Mouse (Mus musculus) ES-E14 (cell line): ENCODE results near the gene Piezo1. TPM values are rescaled to one million over a fixed set of nuclear protein-coding genes. Genes with fewer than 3 reads are reported as not detected.
"Not testable (repeated sequence)": the region's sequence is repeated elsewhere in the genome, so short reads cannot be mapped to it uniquely, and the experiment has no call there.

ENCODE experiments used
- DNase-seq: peaks from one replicate; pipeline ENCODE4 v3.0.0-alpha.2; 2013; ENCODE audit warnings: low read depth, low spot score
- H3K27ac ChIP-seq: 2 replicates; pipeline ENCODE4 v1.5.1; 2012; ENCODE audit warnings: low read depth, mild to moderate bottlenecking, low read length, moderate library complexity, mixed read lengths; ENCODE audit not compliant: poor library complexity, insufficient read depth, severe bottlenecking
- H3K36me3 ChIP-seq: 2 replicates; pipeline ENCODE4 v1.6.1; 2012; ENCODE audit warnings: mild to moderate bottlenecking, low read length, moderate library complexity, mixed read lengths; ENCODE audit not compliant: control insufficient read depth, poor library complexity, insufficient read depth, severe bottlenecking
- H3K4me1 ChIP-seq, 2 experiments: fragments of 150-350 bp in 1 of 2; sonication (generic) in 1 of 2; 2 replicates each; pipeline ENCODE4 v1.6.1; 2012; ENCODE audit warnings: low read length in 2 of 2, mild to moderate bottlenecking in 1 of 2, mixed read lengths in 1 of 2; ENCODE audit not compliant: control insufficient read depth in 2 of 2, insufficient read depth in 2 of 2, poor library complexity in 1 of 2
- H3K4me3 ChIP-seq, 2 experiments: fragments of 150-350 bp in 1 of 2; sonication (generic) in 1 of 2; 2 replicates each; pipeline ENCODE4 v1.5.1; 2012; ENCODE audit warnings: low read length in 2 of 2, low read depth in 1 of 2, mild to moderate bottlenecking in 1 of 2, mixed read lengths in 1 of 2; ENCODE audit not compliant: insufficient read depth in 1 of 2, poor library complexity in 1 of 2, severe bottlenecking in 1 of 2
- H3K9ac ChIP-seq: 2 replicates; pipeline ENCODE4 v1.6.1; 2012; ENCODE audit warnings: low read depth, mild to moderate bottlenecking, low read length, mixed read lengths; ENCODE audit not compliant: poor library complexity, insufficient read depth, severe bottlenecking
- H3K9me3 ChIP-seq: fragments of 150-350 bp; sonication (generic); 2 replicates; pipeline ENCODE4 v1.6.1; 2012; ENCODE audit warnings: low read depth, mild to moderate bottlenecking, low read length; ENCODE audit not compliant: control insufficient read depth, insufficient read depth
- CHD2 ChIP-seq: IDR thresholded peaks from 2 replicates; pipeline ENCODE4 v1.6.1; 2014; ENCODE audit warnings: mild to moderate bottlenecking, low read depth, low read length, inconsistent platforms
- HCFC1 ChIP-seq: IDR thresholded peaks from 2 replicates; pipeline ENCODE4 v1.6.1; 2012; ENCODE audit warnings: low read length, inconsistent platforms, borderline replicate concordance; ENCODE audit not compliant: insufficient read depth
- MAFK ChIP-seq: IDR thresholded peaks from 2 replicates; pipeline ENCODE4 v1.6.1; 2014; ENCODE audit warnings: mild to moderate bottlenecking, low read depth, low read length, inconsistent platforms; ENCODE audit not compliant: insufficient read depth
- ZC3H11A ChIP-seq: IDR thresholded peaks from 2 replicates; pipeline ENCODE4 v1.6.1; 2012; ENCODE audit warnings: low read depth, mild to moderate bottlenecking, inconsistent platforms, low read length, borderline replicate concordance
- ZNF384 ChIP-seq: IDR thresholded peaks from 2 replicates; pipeline ENCODE4 v1.6.1; 2012; ENCODE audit warnings: low read depth, low read length, inconsistent platforms
- in situ Hi-C, 2 experiments: fragments of 600-800 bp; cut with MboI; formaldehyde crosslinking; loops; one replicate each; pipeline ENCODE4 v1.15.1; 2025; ENCODE audit warnings: low sequenced_read_pairs in 2 of 2, inconsistent platforms in 1 of 2; ENCODE audit not compliant: unreplicated experiment in 2 of 2
- total RNA-seq: library from RNA; depleted of rRNA; stranded (reverse); fragments of 300-350 nt; gene quantifications from 2 replicates; pipeline ENCODE4 v1.2.3, GENCODE M21; 2012

The Piezo1 gene
- total RNA-seq, 1 experiment = 204 TPM

DNA sequence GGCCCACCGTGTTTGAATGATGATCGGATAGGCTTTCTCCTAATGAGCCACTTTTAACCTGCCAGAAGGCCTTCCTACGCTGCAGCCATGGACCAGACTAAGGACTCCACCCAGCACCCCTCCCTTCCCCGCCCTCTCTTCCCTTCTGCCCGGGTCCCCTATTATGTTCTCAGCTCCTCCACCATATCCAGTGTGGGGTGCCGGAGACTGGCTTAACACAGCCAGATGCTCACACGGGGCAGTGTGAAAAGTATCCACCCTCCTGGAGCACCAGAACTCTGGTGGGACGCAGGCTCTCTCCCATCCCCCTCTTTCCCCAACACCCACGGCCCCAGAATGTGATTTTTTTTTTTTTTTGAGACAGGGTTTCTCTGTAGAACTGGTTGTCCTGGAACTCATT, 22.4 kb upstream of the Piezo1 start:
- H3K36me3 ChIP-seq = peaks cover 49% of the 10 kb centered on the region
- H3K27ac ChIP-seq = no peak overlapping the region; the same call in 1 of the 2 replicates

DNA sequence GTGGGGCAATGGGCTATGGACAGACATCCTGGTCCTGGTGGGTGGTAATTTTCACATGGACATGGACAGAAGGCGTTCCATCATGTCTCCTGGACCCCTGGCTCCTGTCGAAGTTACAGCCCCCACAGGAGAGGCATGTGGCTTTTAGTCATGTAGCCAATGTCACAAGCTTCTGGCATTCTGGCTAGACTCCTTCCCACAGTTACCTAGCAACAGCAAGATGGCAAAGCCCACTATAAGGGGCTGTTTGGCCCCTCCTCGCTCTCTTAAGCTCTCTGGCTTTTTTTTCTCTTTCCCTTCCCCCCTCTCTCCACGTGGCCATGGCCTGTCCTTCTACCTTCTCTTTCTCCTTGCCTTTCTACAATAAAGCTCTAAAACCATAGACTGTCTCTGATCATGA, 22.0 kb upstream of the Piezo1 start:
- DNase-seq, H3K9me3 ChIP-seq, H3K27ac ChIP-seq, H3K4me3 ChIP-seq, H3K9ac ChIP-seq, in situ Hi-C loops: not testable (repeated sequence)
- Histone ChIP-seq H3K4me1 (peaks cover 8 to 26% of the 10 kb centered on the region in 2 experiments; a peak in 2 of 4 replicates), H3K36me3 (peaks cover 49% of the 10 kb centered on the region)

More for the DNA sequence above, 22.4 kb upstream of the Piezo1 start:
- Histone ChIP-seq H3K9ac (no peak overlapping the region), H3K4me1 (peaks cover 8 to 26% of the 10 kb centered on the region in 2 experiments; a peak in 2 of 4 replicates), H3K9me3 (no peaks in the 10 kb centered on the region), H3K4me3 (no peak overlapping the region)
- in situ Hi-C loops = no loop called here
- no peak for DNase-seq
- no peak for TF ChIP-seq ZNF384
- TF ChIP-seq HCFC1 = no peak

DNA sequence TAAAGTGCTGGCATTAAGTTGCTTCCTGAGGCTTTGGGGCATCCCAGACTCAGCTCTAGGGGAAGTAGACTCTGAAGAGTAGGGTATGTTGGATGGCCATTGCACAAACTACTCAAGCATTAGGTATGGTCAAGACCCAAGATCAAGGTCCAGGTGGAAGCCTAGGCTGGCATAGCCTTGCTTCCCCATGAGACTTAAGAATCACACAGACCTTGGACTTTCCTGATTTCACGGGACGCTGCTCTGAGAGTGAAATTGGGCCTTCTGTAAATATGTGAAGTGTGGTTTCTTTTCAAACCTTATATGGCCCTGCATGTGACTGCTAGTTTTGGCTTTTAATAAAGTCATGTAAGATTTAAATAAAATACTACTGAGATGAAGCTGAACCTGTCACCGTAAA, 21.6 kb upstream of the Piezo1 start:
- in situ Hi-C loops = no loop called here

GRCm38 (mm10) chr8:122571750-122572267, 20.7 kb upstream of the Piezo1 start:
- in situ Hi-C loops = no loop called here
- Histone ChIP-seq H3K27ac (no peak overlapping the region), H3K4me3 (no peak overlapping the region), H3K9me3 (no peaks in the 10 kb centered on the region), H3K36me3 (peaks cover 49% of the 10 kb centered on the region), H3K9ac (no peak overlapping the region), H3K4me1 (peaks cover 10 to 26% of the 10 kb centered on the region in 2 experiments; a peak in 2 of 4 replicates)
- DNase-seq = no peak
- TF ChIP-seq CHD2 (no peak), ZNF384 (no peak), MAFK (no peak), HCFC1 (no peak), ZC3H11A (no peak)

More for the DNA sequence above, 21.6 kb upstream of the Piezo1 start:
- Histone ChIP-seq H3K4me1 (peaks cover 8 to 26% of the 10 kb centered on the region in 2 experiments; a peak in 2 of 4 replicates), H3K27ac (no peak overlapping the region), H3K9me3 (no peaks in the 10 kb centered on the region), H3K9ac (no peak overlapping the region), H3K36me3 (peaks cover 49% of the 10 kb centered on the region), H3K4me3 (no peak overlapping the region)
- TF ChIP-seq ZC3H11A (no peak), MAFK (no peak), ZNF384 (no peak), HCFC1 (no peak), CHD2 (no peak)
- DNase-seq = no peak

DNA sequence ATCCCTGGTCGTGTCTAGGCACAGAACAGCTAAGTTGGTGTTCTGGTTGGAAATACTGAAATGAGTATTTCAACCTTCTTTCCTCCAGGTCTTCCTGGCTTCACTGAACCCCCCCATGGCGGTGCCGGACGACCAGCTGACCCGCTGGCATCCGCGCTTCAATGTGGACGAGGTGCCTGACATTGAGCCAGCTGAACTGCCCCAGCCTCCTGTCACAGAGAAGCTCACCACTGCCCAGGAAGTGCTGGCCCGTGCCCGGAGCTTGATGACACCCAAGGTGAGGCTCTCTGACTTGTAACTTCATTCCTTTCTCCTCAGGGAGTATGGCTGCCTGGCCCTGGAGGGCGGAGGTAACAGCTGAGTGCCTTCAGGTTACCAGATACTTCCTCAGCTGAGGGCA, 20.0 kb upstream of the Piezo1 start:
- no peak overlapping the region for H3K9ac ChIP-seq
- in situ Hi-C loops = no loop called here
- H3K4me1 ChIP-seq = peaks cover 14 to 26% of the 10 kb centered on the region in 2 experiments
- no peaks in the 10 kb centered on the region for H3K9me3 ChIP-seq
- no peak overlapping the region for H3K27ac ChIP-seq
- DNase-seq = no peak
- H3K36me3 ChIP-seq = peaks cover 49% of the 10 kb centered on the region
- H3K4me3 ChIP-seq = no peak overlapping the region
- TF ChIP-seq HCFC1 (no peak), CHD2 (no peak), ZNF384 (no peak), MAFK (no peak), ZC3H11A (no peak)
